Mouse (Mus musculus) ES-E14 (cell line): Measurements from ENCODE around the gene Tmem223. TPM values are rescaled to one million over a fixed set of nuclear protein-coding genes. Genes with fewer than 3 reads are reported as not detected.

Experiments
- DNase-seq: peaks from one replicate; pipeline ENCODE4 v3.0.0-alpha.2; 2013; ENCODE audit warnings: low read depth, low spot score
- H3K27ac ChIP-seq: 2 replicates; pipeline ENCODE4 v1.5.1; 2012; ENCODE audit warnings: low read depth, mild to moderate bottlenecking, low read length, moderate library complexity, mixed read lengths; ENCODE audit not compliant: poor library complexity, insufficient read depth, severe bottlenecking
- H3K36me3 ChIP-seq: 2 replicates; pipeline ENCODE4 v1.6.1; 2012; ENCODE audit warnings: mild to moderate bottlenecking, low read length, moderate library complexity, mixed read lengths; ENCODE audit not compliant: control insufficient read depth, poor library complexity, insufficient read depth, severe bottlenecking
- H3K4me1 ChIP-seq, 2 experiments: fragments of 150-350 bp in 1 of 2; sonication (generic) in 1 of 2; 2 replicates each; pipeline ENCODE4 v1.6.1; 2012; ENCODE audit warnings: low read length in 2 of 2, mild to moderate bottlenecking in 1 of 2, mixed read lengths in 1 of 2; ENCODE audit not compliant: control insufficient read depth in 2 of 2, insufficient read depth in 2 of 2, poor library complexity in 1 of 2
- H3K4me3 ChIP-seq, 2 experiments: fragments of 150-350 bp in 1 of 2; sonication (generic) in 1 of 2; 2 replicates each; pipeline ENCODE4 v1.5.1; 2012; ENCODE audit warnings: low read length in 2 of 2, low read depth in 1 of 2, mild to moderate bottlenecking in 1 of 2, mixed read lengths in 1 of 2; ENCODE audit not compliant: insufficient read depth in 1 of 2, poor library complexity in 1 of 2, severe bottlenecking in 1 of 2
- H3K9ac ChIP-seq: 2 replicates; pipeline ENCODE4 v1.6.1; 2012; ENCODE audit warnings: low read depth, mild to moderate bottlenecking, low read length, mixed read lengths; ENCODE audit not compliant: poor library complexity, insufficient read depth, severe bottlenecking
- H3K9me3 ChIP-seq: fragments of 150-350 bp; sonication (generic); 2 replicates; pipeline ENCODE4 v1.6.1; 2012; ENCODE audit warnings: low read depth, mild to moderate bottlenecking, low read length; ENCODE audit not compliant: control insufficient read depth, insufficient read depth
- CHD2 ChIP-seq: IDR thresholded peaks from 2 replicates; pipeline ENCODE4 v1.6.1; 2014; ENCODE audit warnings: mild to moderate bottlenecking, low read depth, low read length, inconsistent platforms
- HCFC1 ChIP-seq: IDR thresholded peaks from 2 replicates; pipeline ENCODE4 v1.6.1; 2012; ENCODE audit warnings: low read length, inconsistent platforms, borderline replicate concordance; ENCODE audit not compliant: insufficient read depth
- MAFK ChIP-seq: IDR thresholded peaks from 2 replicates; pipeline ENCODE4 v1.6.1; 2014; ENCODE audit warnings: mild to moderate bottlenecking, low read depth, low read length, inconsistent platforms; ENCODE audit not compliant: insufficient read depth
- ZC3H11A ChIP-seq: IDR thresholded peaks from 2 replicates; pipeline ENCODE4 v1.6.1; 2012; ENCODE audit warnings: low read depth, mild to moderate bottlenecking, inconsistent platforms, low read length, borderline replicate concordance
- ZNF384 ChIP-seq: IDR thresholded peaks from 2 replicates; pipeline ENCODE4 v1.6.1; 2012; ENCODE audit warnings: low read depth, low read length, inconsistent platforms
- in situ Hi-C, 2 experiments: fragments of 600-800 bp; cut with MboI; formaldehyde crosslinking; loops; one replicate each; pipeline ENCODE4 v1.15.1; 2025; ENCODE audit warnings: low sequenced_read_pairs in 2 of 2, inconsistent platforms in 1 of 2; ENCODE audit not compliant: unreplicated experiment in 2 of 2
- total RNA-seq: library from RNA; depleted of rRNA; stranded (reverse); fragments of 300-350 nt; gene quantifications from 2 replicates; pipeline ENCODE4 v1.2.3, GENCODE M21; 2012

The Tmem223 gene
- total RNA-seq, 1 experiment: 77.3 TPM

DNA sequence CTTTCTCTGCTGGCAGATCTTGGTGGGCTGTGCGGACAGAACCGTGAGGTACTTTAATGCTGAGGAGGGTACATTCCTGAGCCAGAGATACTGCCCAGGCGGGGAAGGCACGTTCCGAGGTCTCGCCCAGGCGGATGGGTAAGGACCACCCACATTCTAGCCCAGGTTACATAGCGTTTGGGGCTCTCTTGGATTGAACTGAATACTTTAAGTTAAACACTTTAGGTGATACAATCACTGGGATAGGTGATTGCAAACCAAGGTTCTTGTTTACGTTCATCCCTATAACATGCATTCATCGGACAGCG is 34.7 kb upstream of the Tmem223 start:
- in situ Hi-C loops: no loop called here

DNA sequence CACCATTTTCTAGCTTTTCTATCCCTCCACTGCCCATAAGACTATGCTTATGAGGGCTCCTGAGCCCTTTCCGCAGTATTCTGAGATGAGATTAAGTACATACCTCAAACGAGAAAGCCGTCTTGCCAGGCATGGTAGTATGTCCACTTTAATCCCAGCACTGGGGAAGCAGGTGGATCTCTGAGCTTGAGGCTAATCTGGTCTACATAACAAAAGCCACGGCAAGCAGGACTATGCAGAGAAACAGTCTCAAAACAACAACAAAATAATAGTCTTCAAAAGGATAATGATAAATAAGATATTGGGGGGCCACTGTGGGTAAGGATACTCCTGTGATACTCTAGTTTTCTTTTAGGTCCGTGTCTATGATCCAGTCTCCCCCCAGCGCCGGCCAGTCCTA is 31.9 kb upstream of the Tmem223 start:
- DNase-seq: no peak
- Histone ChIP-seq H3K27ac (no peak overlapping the region), H3K4me1 (no peaks in the 10 kb centered on the region), H3K36me3 (peaks cover 27% of the 10 kb centered on the region), H3K9me3 (no peaks in the 10 kb centered on the region), H3K9ac (no peak overlapping the region), H3K4me3 (no peak overlapping the region)
- TF ChIP-seq MAFK: no peak
- no peak for TF ChIP-seq ZC3H11A
- TF ChIP-seq CHD2: no peak
- no peak for TF ChIP-seq ZNF384
- TF ChIP-seq HCFC1: no peak
- in situ Hi-C loops: no loop called here

More for the DNA sequence above, 34.7 kb upstream of the Tmem223 start:
- TF ChIP-seq HCFC1 (no peak), ZC3H11A (no peak), CHD2 (no peak), MAFK (no peak), ZNF384 (no peak)
- H3K27ac ChIP-seq: peak overlapping the region; percentile 27
- no peak for DNase-seq
- peak overlapping the region; percentile 84 to 89 for H3K4me3 ChIP-seq
- peak overlapping the region; percentile 92 for H3K9ac ChIP-seq
- peaks cover 27% of the 10 kb centered on the region for H3K36me3 ChIP-seq
- no peaks in the 10 kb centered on the region for H3K9me3 ChIP-seq
- no peaks in the 10 kb centered on the region for H3K4me1 ChIP-seq

DNA sequence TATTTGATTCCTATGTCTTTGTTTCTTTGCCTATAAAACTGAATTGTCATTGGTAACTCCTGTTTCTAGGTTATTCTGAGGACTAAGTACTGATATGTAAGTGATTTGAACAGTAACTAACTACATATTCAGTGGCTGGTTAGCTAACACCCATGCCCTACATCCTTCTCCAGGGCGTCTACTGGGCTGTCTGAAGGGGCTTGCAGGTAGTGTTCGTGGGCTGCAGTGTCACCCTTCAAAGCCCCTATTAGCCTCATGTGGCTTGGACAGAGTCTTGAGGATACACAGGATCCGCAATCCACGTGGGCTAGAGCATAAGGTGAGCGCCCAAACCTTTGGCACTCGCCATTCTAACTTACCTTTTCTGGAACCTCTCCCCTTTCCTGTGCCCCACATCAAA is 31.1 kb upstream of the Tmem223 start:
- H3K27ac ChIP-seq: no peak overlapping the region
- no peak overlapping the region for H3K4me3 ChIP-seq
- H3K9ac ChIP-seq: no peak overlapping the region
- peaks cover 27% of the 10 kb centered on the region for H3K36me3 ChIP-seq
- no peaks in the 10 kb centered on the region for H3K9me3 ChIP-seq
- in situ Hi-C loops: no loop called here
- TF ChIP-seq ZNF384: no peak
- TF ChIP-seq CHD2: no peak
- no peaks in the 10 kb centered on the region for H3K4me1 ChIP-seq
- no peak for DNase-seq

DNA sequence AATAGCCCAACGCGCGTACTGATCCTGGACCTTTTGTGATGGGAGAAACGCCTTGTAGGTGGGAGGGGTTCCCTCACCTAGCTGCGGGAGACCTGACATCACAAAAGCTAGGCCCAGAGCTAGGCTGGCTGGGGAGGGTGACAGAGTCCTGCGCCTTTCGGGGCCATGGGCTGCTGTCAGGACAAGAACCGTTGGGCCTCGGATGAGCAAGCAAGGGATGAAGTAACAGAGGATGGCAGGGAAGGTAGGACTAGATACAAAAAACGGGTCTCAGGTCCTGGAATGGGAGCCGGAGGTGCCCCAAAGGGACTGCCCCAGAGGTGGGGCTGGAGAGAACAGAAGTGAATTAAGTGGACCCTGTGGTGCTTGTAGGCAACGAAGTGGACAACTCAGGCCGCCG is 30.2 kb upstream of the Tmem223 start, which contains the start of gene 1700092M07Rik:
1700092M07Rik (plus strand) TSS at position 116 of the 400 bp plus-strand sequence.
- H3K36me3 ChIP-seq: peaks cover 27% of the 10 kb centered on the region
- H3K27ac ChIP-seq: peak within 1 kb of the TSS; percentile 95
- H3K4me3 ChIP-seq: peak within 1 kb of the TSS; percentile 88 to 89
- H3K9ac ChIP-seq: peak within 1 kb of the TSS; percentile 96
- in situ Hi-C loops: no loop called here
- DNase-seq: no peak
- H3K4me1 ChIP-seq: no peaks in the 10 kb centered on the region
- no peak for TF ChIP-seq MAFK
- no peak for TF ChIP-seq CHD2
- no peaks in the 10 kb centered on the region for H3K9me3 ChIP-seq

DNA sequence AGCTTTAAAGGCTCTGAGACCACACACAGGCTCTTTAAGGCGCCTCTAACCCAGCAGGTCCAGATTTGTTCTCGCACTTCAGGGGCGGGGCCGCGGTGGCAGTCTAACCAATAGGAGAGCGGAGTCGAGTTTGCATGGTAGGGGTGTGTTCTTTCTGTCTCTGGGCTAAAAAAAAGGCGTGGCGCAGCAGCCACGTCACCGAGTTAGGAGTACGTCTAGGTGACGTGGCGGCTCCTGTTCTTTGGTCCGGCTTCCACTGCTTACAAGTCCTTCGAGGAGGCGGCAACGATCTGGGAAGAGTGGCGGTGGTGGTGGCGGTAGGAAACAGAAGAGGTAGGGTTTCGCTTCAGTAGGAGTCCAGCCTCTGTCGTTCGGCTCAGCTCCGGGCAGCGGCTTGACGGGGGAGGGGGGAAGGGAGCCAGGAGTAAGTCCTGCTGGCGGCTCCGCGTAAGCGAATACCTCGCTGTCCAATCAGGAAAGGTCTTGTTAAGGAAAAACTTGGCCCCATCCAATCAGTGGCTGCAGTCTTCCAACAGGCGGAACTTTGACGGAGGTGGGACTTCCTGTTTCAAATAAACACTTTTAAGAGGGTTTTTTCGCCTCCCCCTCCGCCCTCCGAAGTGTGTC is 29.4 kb upstream of the Tmem223 start, which contains the start of gene Stx5a:
Stx5a (plus strand) TSS at position 171 of the 627 bp plus-strand sequence.
- peaks cover 28% of the 10 kb centered on the region for H3K36me3 ChIP-seq
- peak within 1 kb of the TSS; percentile 88 to 89 for H3K4me3 ChIP-seq
- peak; percentile 85 for TF ChIP-seq CHD2
- TF ChIP-seq MAFK: no peak
- no peak for TF ChIP-seq HCFC1
- TF ChIP-seq ZNF384: 0 out of 2 replicates have a peak, but pooled peaks have one; percentile 36
- TF ChIP-seq ZC3H11A: no peak
- peak within 1 kb of the TSS; percentile 96 for H3K9ac ChIP-seq
- no peaks in the 10 kb centered on the region for H3K4me1 ChIP-seq
- in situ Hi-C loops: no loop called here
- no peaks in the 10 kb centered on the region for H3K9me3 ChIP-seq
- peak; percentile 98 for DNase-seq
- H3K27ac ChIP-seq: peak within 1 kb of the TSS; percentile 95
